Mouse (Mus musculus) limb, embryonic 14.5 days (tissue): ENCODE results near the gene Cdc34. TPM values are rescaled to one million over a fixed set of nuclear protein-coding genes. Genes with fewer than 3 reads are reported as not detected.

Experiments
- ATAC-seq: fragments of 200-750 bp; cut with Nextera tagmentation; 2 replicates; pipeline ENCODE4 v1.8.0; 2017; ENCODE audit warnings: low read depth, moderate number of reproducible peaks, moderate TSS enrichment; ENCODE audit not compliant: low FRiP score
- DNase-seq: peaks from one replicate; pipeline ENCODE4 v3.0.0-alpha.2; 2015; ENCODE audit warnings: low spot score
- H3K27ac ChIP-seq: fragments of 300-500 bp; sonication (generic); replicated peaks from 2 replicates; pipeline ENCODE4 v1.5.1; 2014; ENCODE audit warnings: low read depth, mild to moderate bottlenecking, low read length, moderate library complexity, mixed read lengths
- H3K27me3 ChIP-seq: fragments of 300-500 bp; sonication (generic); 2 replicates; pipeline ENCODE4 v1.6.1; 2014; ENCODE audit warnings: low read length, mixed read lengths; ENCODE audit not compliant: control insufficient read depth, insufficient read depth
- H3K36me3 ChIP-seq: fragments of 300-500 bp; sonication (generic); 2 replicates; pipeline ENCODE4 v1.6.1; 2014; ENCODE audit warnings: mild to moderate bottlenecking, low read length, moderate library complexity, mixed read lengths; ENCODE audit not compliant: control insufficient read depth, insufficient read depth
- H3K4me1 ChIP-seq: fragments of 300-500 bp; sonication (generic); 2 replicates; pipeline ENCODE4 v1.6.1; 2014; ENCODE audit warnings: antibody characterized with exemption, low read length, mixed read lengths; ENCODE audit not compliant: control insufficient read depth, insufficient read depth
- H3K4me2 ChIP-seq: fragments of 300-500 bp; sonication (generic); replicated peaks from 2 replicates; pipeline ENCODE4 v1.6.1; 2014; ENCODE audit warnings: low read depth, mild to moderate bottlenecking, low read length, moderate library complexity; ENCODE audit not compliant: severe bottlenecking
- H3K4me3 ChIP-seq: fragments of 300-500 bp; sonication (generic); replicated peaks from 2 replicates; pipeline ENCODE4 v1.5.1; 2014; ENCODE audit warnings: low read length
- H3K9ac ChIP-seq: fragments of 300-500 bp; sonication (generic); 2 replicates; pipeline ENCODE4 v1.6.1; 2014; ENCODE audit warnings: mild to moderate bottlenecking, low read depth, low read length, moderate library complexity; ENCODE audit not compliant: severe bottlenecking
- H3K9me3 ChIP-seq: fragments of 300-500 bp; sonication (generic); 2 replicates; pipeline ENCODE4 v1.6.1; 2016; ENCODE audit warnings: low read length; ENCODE audit not compliant: control insufficient read depth
- POLR2A ChIP-seq: fragments of 200-500 bp; IDR thresholded peaks from 2 replicates; pipeline ENCODE4 v1.8.0; 2012; ENCODE audit warnings: inconsistent platforms, mild to moderate bottlenecking, moderate library complexity, borderline replicate concordance; ENCODE audit not compliant: insufficient read depth, insufficient read length; ENCODE audit errors: extremely low read depth
- WGBS: fragments of 180-500 bp; shearing (Covaris S2); extraction: QIAGEN DNeasy Blood & Tissue Kit; methylation state at CpG from one replicate; pipeline ENCODE4 v1.1.7; 2014; 5-methylcytosine and 5-hydroxymethylcytosine counted together
- polyA plus RNA-seq, 2 experiments: library from polyadenylated mRNA; depleted of rRNA in 1 of 2; stranded (reverse) in 1 of 2; unstranded in 1 of 2; fragments of >200 nt; fragmentation: Nextera tagmentation in 1 of 2; extraction: Ambion mirVana in 1 of 2; gene quantifications; 2 replicates each; pipeline versions ENCODE4 v1.2.1 to v1.2.3; 2012 to 2014

The Cdc34 gene
- polyA plus RNA-seq, 2 experiments, result 110 to 138 TPM

DNA sequence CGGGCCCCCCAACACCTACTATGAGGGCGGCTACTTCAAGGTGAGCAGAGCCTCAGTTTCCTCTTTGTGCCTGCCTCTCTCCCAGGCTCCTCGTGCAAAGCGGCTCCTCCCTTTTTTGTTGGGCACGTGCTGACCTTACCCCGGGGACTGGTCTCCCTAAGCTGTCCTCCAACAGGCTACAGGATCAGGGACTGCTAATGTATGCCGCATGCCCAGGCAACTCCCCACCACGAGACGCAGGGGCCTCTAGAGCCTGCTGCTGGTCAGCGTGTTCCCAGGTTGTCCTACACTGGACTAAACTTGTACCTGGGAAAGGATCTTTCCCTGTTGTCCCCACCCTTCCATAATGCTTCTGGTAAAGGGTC is 538 bp downstream of the Cdc34 start:
- ATAC-seq (no peak), DNase-seq (no peak)
- Histone ChIP-seq H3K9ac (peak overlapping the region; percentile 82), H3K27ac (peak overlapping the region; percentile 65), H3K4me3 (peak overlapping the region; percentile 78), H3K27me3 (no peaks in the 10 kb centered on the region), H3K9me3 (no peaks in the 10 kb centered on the region), H3K4me1 (peaks cover 16% of the 10 kb centered on the region), H3K36me3 (peaks cover 38% of the 10 kb centered on the region), H3K4me2 (peak overlapping the region; percentile 91)
- TF ChIP-seq POLR2A, result no peak
- WGBS, result under 1% methylated on average over 7 of the region's 10 CpGs

DNA sequence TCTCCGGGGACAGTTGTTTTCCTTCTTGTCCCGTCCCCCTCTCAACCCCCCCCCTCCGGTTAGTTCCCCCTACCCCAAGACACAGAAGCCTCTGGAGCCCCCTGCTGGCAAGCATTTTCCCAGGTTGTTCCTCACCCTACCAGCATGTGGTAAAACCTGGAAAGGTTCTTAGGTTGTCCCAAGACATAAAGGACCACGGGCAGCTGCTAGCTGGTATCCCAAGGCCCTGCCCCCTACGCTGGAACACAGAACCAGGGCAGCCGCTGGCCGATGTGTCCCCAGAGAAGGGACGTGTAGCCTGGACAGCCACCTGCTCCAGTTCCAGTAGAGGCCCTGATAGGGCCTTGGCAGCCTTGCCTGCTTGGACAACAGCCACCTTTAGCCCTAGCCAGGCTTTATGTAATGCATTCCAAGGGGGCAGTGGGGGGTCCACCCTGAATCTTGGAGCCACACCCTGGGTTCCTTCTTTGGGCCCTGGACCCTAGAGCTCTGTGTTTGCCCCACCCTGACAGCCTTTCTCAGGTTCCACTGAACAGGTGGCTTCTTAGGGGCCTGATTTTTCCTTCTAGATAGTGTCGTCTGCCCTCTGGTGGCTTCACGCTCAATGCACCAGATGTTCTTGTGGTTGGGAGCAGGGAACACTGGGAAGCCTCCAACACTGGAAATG is 1.1 kb downstream of the Cdc34 start:
- H3K36me3 ChIP-seq, result peaks cover 41% of the 10 kb centered on the region
- peaks cover 16% of the 10 kb centered on the region for H3K4me1 ChIP-seq
- DNase-seq, result peak; percentile 68
- TF ChIP-seq POLR2A, result no peak
- peak overlapping the region; percentile 91 for H3K4me2 ChIP-seq
- peak overlapping the region; percentile 82 for H3K9ac ChIP-seq
- no peak for ATAC-seq
- no peaks in the 10 kb centered on the region for H3K9me3 ChIP-seq
- 4% methylated on average over 9 of the region's 10 CpGs for WGBS
- H3K4me3 ChIP-seq, result peak overlapping the region; percentile 78
- H3K27ac ChIP-seq, result peak overlapping the region; percentile 43
- H3K27me3 ChIP-seq, result no peaks in the 10 kb centered on the region

DNA sequence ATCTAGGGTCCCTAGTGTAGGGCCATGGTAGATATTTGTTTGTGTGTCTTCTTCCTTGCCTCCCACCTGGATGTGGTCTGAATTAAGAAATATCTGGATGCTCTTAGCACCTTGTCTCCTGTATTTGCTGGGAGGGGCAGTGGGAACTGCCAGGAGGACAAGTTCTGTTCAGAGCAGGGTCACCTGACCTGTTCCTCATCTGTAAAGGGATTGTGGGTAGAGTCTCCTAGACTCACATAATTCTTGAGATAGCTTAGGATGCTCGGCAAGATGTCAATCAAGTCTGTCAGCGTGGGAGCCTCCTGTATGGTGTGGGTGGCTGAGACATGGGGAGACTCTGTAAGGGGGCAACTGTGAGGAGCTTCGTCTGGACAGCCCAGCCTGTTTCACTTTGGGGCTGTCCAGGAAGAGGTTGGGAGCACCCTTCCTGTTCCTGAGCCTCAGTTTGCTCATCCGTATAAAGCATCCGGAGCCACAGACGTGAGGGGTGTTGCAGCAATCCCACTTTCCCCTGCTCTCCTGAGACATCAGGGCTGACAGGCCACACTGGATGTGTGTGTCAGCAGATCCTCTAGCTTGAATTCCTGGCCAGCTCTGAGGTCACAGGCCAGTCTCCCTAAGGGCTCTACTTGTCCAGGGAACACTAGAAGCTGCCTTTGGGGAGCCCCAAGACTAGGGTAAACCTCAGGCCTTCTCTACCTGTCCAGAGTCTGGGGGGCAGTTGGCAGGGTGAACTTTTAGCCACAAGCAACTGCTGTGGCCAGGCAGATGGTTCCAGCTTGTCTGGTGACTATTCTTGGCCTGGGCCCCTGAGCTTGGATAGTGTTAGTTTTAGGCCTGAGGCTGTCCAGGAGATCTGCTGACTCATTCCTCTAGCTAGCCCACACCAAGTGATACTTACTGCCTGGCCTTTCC is 2.0 kb downstream of the Cdc34 start:
- Histone ChIP-seq H3K9me3 (no peaks in the 10 kb centered on the region), H3K9ac (peak overlapping the region; percentile 82), H3K27ac (no peak overlapping the region; the same call in 1 of the 2 replicates), H3K4me1 (peaks cover 16% of the 10 kb centered on the region), H3K36me3 (peaks cover 51% of the 10 kb centered on the region), H3K4me2 (peak overlapping the region; percentile 91), H3K27me3 (no peaks in the 10 kb centered on the region), H3K4me3 (peak overlapping the region; percentile 78; the same call in 1 of the 2 replicates)
- no peak for TF ChIP-seq POLR2A
- DNase-seq (no peak), ATAC-seq (no peak)
- whole genome bisulfite sequencing, result 84% methylated on average over 6 of the region's 6 CpGs

DNA sequence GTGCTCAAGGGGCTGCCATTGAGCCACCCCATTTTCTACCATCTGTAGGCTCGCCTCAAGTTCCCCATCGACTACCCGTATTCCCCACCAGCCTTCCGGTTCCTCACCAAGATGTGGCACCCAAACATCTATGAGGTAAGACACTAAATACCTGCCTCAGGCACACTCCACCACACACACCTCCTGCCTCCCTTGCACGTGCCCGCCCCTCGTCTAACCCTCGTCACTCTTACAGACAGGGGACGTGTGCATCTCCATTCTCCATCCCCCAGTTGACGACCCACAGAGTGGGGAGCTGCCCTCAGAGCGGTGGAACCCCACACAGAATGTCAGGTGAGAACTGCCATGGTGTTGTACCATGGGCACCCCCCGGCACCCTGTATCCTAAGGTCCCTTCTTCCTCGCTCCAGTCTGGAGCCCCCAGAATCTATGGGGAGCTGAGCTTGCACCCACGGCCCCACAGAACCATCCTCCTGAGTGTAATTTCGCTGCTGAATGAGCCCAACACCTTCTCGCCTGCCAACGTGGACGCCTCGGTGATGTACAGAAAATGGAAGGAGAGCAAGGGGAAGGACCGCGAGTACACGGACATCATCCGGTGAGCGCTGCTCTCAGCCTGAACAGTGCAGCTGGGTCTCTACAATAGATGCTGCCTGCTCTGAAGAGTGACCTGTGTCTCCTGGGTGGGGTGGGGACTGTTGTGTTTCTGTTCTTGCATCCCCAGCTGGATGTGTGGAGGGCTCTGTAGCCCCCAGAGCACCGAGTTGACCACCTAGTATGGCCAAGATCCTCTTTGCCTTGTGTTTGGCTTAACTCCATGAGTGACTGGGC is 3.0 kb downstream of the Cdc34 start:
- Histone ChIP-seq H3K9ac (no peak overlapping the region), H3K27me3 (no peaks in the 10 kb centered on the region), H3K4me3 (no peak overlapping the region), H3K27ac (no peak overlapping the region), H3K4me2 (no peak overlapping the region), H3K4me1 (peaks cover 16% of the 10 kb centered on the region), H3K36me3 (peaks cover 58% of the 10 kb centered on the region), H3K9me3 (no peaks in the 10 kb centered on the region)
- ATAC-seq, result no peak
- 94% methylated on average over 25 of the region's 25 CpGs for WGBS
- DNase-seq, result no peak
- TF ChIP-seq POLR2A, result no peak

DNA sequence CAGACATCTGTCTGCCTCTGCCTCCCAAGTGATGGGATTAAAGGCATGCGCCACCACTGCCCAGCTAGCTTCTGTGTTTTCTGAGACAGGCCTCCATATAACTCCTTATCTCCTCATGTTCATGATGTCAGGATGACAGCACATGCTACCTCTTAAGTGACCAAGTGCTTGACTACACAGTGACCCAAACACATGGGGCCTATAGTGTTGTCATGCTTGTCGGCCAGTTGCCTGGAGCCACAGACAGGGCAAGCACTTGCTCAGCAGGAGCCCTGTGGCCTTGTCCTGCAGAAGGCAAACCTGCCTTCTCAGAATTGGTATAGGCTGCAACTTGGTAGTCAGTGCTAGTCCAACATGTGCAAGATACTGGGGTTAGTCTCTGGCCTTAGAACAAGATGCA is 4.2 kb downstream of the Cdc34 start:
- WGBS, result 80% methylated on average over 2 of the region's 2 CpGs
- H3K4me2 ChIP-seq, result no peak overlapping the region

More for the DNA sequence above, 4.2 kb downstream of the Cdc34 start:
- ATAC-seq, result no peak
- no peak for TF ChIP-seq POLR2A
- Histone ChIP-seq H3K36me3 (peaks cover 58% of the 10 kb centered on the region), H3K4me1 (peaks cover 12% of the 10 kb centered on the region), H3K27me3 (no peaks in the 10 kb centered on the region), H3K4me3 (no peak overlapping the region), H3K9ac (no peak overlapping the region), H3K27ac (no peak overlapping the region), H3K9me3 (no peaks in the 10 kb centered on the region)
- no peak for DNase-seq
